Mouse (Mus musculus): ENCODE data around the gene Fam216b. TPM values are rescaled to one million over a fixed set of nuclear protein-coding genes. Genes with fewer than 3 reads are reported as not detected.

Fam216b gene
- polyA plus RNA-seq, 1 experiment from 2014 or later, result not detected

- Histone ChIP-seq H3K27me3 (no peaks in the 10 kb centered on the region), H3K9me3 (no peaks in the 10 kb centered on the region), H3K4me3 (replicated peaks) (no peak overlapping the region), H3K36me3 (replicated peaks) (no peaks in the 10 kb centered on the region), H3K4me1 (no peaks in the 10 kb centered on the region; the same call in 1 of the 2 replicates), H3K4me2 (no peak overlapping the region), H3K9ac (no peak overlapping the region), H3K27ac (no peak overlapping the region)
- no peak for ATAC-seq (ENCODE audit: low FRiP score)
- whole genome bisulfite sequencing, result 89% methylated on average over 6 of the region's 6 CpGs
These were observed 48.2 kb downstream of the Fam216b start for GRCm38 (mm10) chr14:78040643-78041042.

- H3K27ac ChIP-seq, result no peak overlapping the region
- no peak overlapping the region for H3K9ac ChIP-seq
- WGBS, result 78% methylated on average over 8 of the region's 8 CpGs
- no peaks in the 10 kb centered on the region; the same call in 1 of the 2 replicates for H3K4me1 ChIP-seq
- no peaks in the 10 kb centered on the region for H3K36me3 ChIP-seq (replicated peaks)
- H3K9me3 ChIP-seq, result no peaks in the 10 kb centered on the region
- no peak for ATAC-seq (ENCODE audit: low FRiP score)
- H3K27me3 ChIP-seq, result no peaks in the 10 kb centered on the region
- H3K4me2 ChIP-seq, result no peak overlapping the region
- no peak overlapping the region for H3K4me3 ChIP-seq (replicated peaks)
These were observed 49.9 kb downstream of the Fam216b start for GRCm38 (mm10) chr14:78038876-78039275.

Other genes with a start within 250 kb of the Fam216b start
- gene Dnajc15, start 213.9 kb downstream of the Fam216b start, polyA plus RNA-seq (2016; fragmentation: Nextera tagmentation; extraction: Ambion mirVana), result 85.6 and 89.5 TPM in 2 replicates
- 0.19 and 0.22 TPM in 2 replicates for gene Epsti1, start 184.8 kb downstream of the Fam216b start, polyA plus RNA-seq (2016; fragmentation: Nextera tagmentation; extraction: Ambion mirVana)
- gene Tnfsf11, start 219.0 kb upstream of the Fam216b start, polyA plus RNA-seq (2016; fragmentation: Nextera tagmentation; extraction: Ambion mirVana), result 0.22 and 0.37 TPM in 2 replicates

Data from forebrain, embryonic 12.5 days (tissue).